Mouse (Mus musculus): ENCODE measurements around the gene Trnt1. TPM values are rescaled to one million over a fixed set of nuclear protein-coding genes. Genes with fewer than 3 reads are reported as not detected.

Gene Trnt1
- polyA plus RNA-seq, 1 experiment from 2014 or later, result 59.2 TPM

DNA sequence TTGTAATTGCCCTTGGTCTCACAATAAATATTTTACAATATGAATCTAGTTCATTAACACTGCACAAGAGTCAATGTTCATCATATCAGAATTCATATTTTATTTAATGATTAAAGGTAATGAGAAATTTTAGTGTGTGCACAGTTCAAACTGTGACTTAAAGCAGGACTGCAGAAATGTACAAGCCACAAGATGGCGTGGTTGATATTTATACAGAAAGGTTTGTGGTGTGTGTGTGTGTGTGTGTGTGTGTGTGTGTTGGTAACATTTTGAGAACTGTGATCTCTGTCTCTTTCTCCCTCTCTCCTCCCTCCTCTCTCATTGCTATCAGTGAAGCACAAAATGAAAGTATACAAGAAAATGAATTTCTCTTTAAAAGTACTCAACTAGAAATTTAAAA is 53.4 kb downstream of the Trnt1 start:
- Histone ChIP-seq H3K9me3 (replicated peaks) (no peaks in the 10 kb centered on the region), H3K4me2 (no peak overlapping the region), H3K27me3 (replicated peaks) (no peaks in the 10 kb centered on the region), H3K4me3 (no peak overlapping the region), H3K36me3 (no peaks in the 10 kb centered on the region), H3K9ac (no peak overlapping the region), H3K4me1 (no peaks in the 10 kb centered on the region), H3K27ac (no peak overlapping the region)
- 45% methylated on average over 1 of the region's 1 CpGs for WGBS (ENCODE audit: insufficient replicate concordance)
- no peak for ATAC-seq

Other genes starting within 250 kb of the Trnt1 start
- 0.20 and 0.25 TPM in 2 replicates for gene Il5ra, start 20.1 kb upstream of the Trnt1 start, polyA plus RNA-seq (2016; fragmentation: Nextera tagmentation; extraction: Ambion mirVana)
- 22.9 and 23.5 TPM in 2 replicates for gene Crbn, start 31.0 kb downstream of the Trnt1 start, polyA plus RNA-seq (2016; fragmentation: Nextera tagmentation; extraction: Ambion mirVana)